In the genomic region with DNA sequence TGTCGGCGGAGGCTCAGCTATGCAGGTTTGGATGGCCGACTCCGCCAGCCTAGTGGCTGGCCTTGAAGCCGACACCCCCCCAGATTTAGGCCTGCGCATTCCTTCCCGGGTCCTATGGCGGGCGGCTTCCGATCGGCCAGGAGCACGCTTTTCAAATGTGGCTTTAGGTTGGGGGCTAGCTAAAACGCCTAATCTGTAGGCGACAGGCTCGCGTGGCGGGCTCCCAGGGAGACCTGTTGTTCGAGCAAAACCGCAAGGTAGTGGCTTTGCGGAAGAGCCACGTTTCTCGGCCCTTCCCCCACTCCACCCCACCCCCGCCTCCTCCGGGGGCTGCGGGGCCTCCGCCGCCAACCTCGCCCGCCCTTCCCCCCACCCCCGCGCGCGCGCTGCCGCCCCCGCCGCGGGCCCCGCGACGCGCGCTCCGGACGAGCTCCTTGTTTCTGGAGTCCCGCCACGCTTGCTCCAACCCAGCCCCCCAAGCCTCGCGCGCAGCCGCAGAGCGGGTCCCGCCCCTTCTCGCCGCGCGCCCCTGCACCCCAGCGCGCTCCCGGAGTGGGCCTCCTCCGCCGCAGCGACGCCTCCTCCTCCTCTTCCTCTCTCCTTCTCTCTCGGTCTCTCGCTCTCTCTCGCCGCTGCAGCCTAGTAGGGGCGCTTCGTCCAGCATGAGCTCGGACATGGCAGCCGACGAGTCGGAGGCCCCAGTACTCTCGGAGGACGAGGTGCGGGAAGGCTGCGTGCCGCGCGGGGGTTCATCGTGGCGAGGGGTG, we compare ENCODE assay signal across 8 mouse cellular contexts. TPM values are rescaled to one million over a fixed set of nuclear protein-coding genes. Genes with fewer than 3 reads are reported as not detected.
DNase-seq lines count a peak whose midpoint lies in the region; ATAC-seq lines count a peak whose summit lies in the region.

A gene (plus strand): TSS at position 452 of the 767 bp plus-strand sequence.

- H3K4me1 ChIP-seq in intestine, embryonic 15.5 days (replicated peaks) = peaks cover 22% of the 10 kb centered on the region

- DNase-seq in adrenal gland, adult 8-10 months = peak; percentile 93
- DNase-seq in embryo, embryonic 11 days = peak; percentile 97
- DNase-seq in gastrocnemius, postnatal 36 days = peak; percentile 92
- peak; percentile 94 for DNase-seq in left cerebral cortex, postnatal 14 days (ENCODE audit: low spot score in 2 of 2)
- peak; percentile 94 for DNase-seq in mesoderm, embryonic 11.5 days (ENCODE audit: low read depth, low spot score)
- peak; percentile 87 to 90 for DNase-seq in right cerebral cortex, postnatal 36 days (ENCODE audit: low spot score in 2 of 2)
- DNase-seq in urinary bladder, postnatal 4 days (ENCODE audit: low spot score in 2 of 2) = peak; percentile 97

- no peaks in the 10 kb centered on the region for H3K9me3 ChIP-seq in intestine, embryonic 15.5 days

- peak; percentile 95 for ATAC-seq in intestine, embryonic 15.5 days

- H3K27ac ChIP-seq in intestine, embryonic 15.5 days = peak within 1 kb of the TSS; percentile 99

- no peaks in the 10 kb centered on the region for H3K27me3 ChIP-seq in intestine, embryonic 15.5 days (replicated peaks)

- peaks cover 5% of the 10 kb centered on the region; the same call in 1 of the 2 replicates for H3K36me3 ChIP-seq in intestine, embryonic 15.5 days

- intact Hi-C loops in gastrocnemius, postnatal 36 days (cut with DNase I) = loop anchor here (2.0 to 10.0 kb wide), 2 partner anchors 21 to 207 kb away; no protein-coding TSS in a partner anchor
- intact Hi-C loops in left cerebral cortex, postnatal 14 days (cut with DNase I) = loop anchor here (5.0 kb wide), 1 partner anchor 130 kb away; a partner anchor contains a TSS

- H3K4me2 ChIP-seq in intestine, embryonic 15.5 days (replicated peaks) = peak within 1 kb of the TSS; percentile 82

- WGBS in intestine, embryonic 15.5 days = 1% methylated on average over 70 of the region's 83 CpGs

- peak within 1 kb of the TSS; percentile 99 for H3K4me3 ChIP-seq in intestine, embryonic 15.5 days (replicated peaks)

- H3K9ac ChIP-seq in intestine, embryonic 15.5 days = peak within 1 kb of the TSS; percentile 100

RNA-seq across cellular contexts. Expression of the gene that starts here (rescaled TPM):
- 100 to 1,000 TPM; 380 to 518 (median 475) TPM for total RNA-seq in adrenal gland, adult 8-10 months (2022)
- total RNA-seq in gastrocnemius, postnatal 36 days (2021) = 100 to 1,000 TPM; 250 to 283 TPM
- polyA plus RNA-seq in intestine, embryonic 15.5 days (2015; fragmentation: Nextera tagmentation; extraction: Ambion mirVana) = 462 and 512 TPM in 2 replicates
- 100 to 1,000 TPM; 298 to 311 TPM for total RNA-seq in left cerebral cortex, postnatal 14 days (2021)

Comparison
In these comparisons a context has a peak if more than half of its experiments do, and no peak if none do; other contexts are left out.
1. Peak in every context shown above with its lines: DNase-seq, ATAC-seq, H3K4me3 ChIP-seq and H3K27ac ChIP-seq.